Mouse (Mus musculus) cerebellum, adult 2 months (tissue): ENCODE data around the gene Dnajb12.

Experiments used
- CTCF ChIP-seq: fragments of 200-500 bp; IDR thresholded peaks from 2 replicates; pipeline ENCODE4 v1.5.1; 2011; ENCODE audit warnings: low read depth, mild to moderate bottlenecking, control low read depth, low read length, moderate library complexity, borderline replicate concordance; ENCODE audit not compliant: insufficient read depth
- POLR2A ChIP-seq: fragments of 200-500 bp; IDR thresholded peaks from 2 replicates; pipeline ENCODE4 v1.6.1; 2011; ENCODE audit warnings: low read length, control low read depth, borderline replicate concordance; ENCODE audit not compliant: insufficient read depth

GRCm38 (mm10) chr10:59938662-59939061 is 59.3 kb downstream of the Dnajb12 start:
- no peak for TF ChIP-seq POLR2A
- no peak for TF ChIP-seq CTCF
